Mouse (Mus musculus) layer of hippocampus, postnatal 25 days (tissue): ENCODE measurements around the gene Smg6. TPM values are rescaled to one million over a fixed set of nuclear protein-coding genes. Genes with fewer than 3 reads are reported as not detected.
A peak's percentile ranks its signal among the peaks of the same experiment; 100 is the strongest.

Experiments used
- DNase-seq, 2 experiments: peaks; one replicate each; pipeline ENCODE4 v3.0.0; 2022; ENCODE audit warnings: mixed read lengths in 2 of 2, low spot score in 1 of 2; ENCODE audit errors: extremely low spot score in 1 of 2
- total RNA-seq, 2 experiments: library from RNA; stranded (reverse); gene quantifications; 2 replicates each; pipeline ENCODE4 v1.2.3; 2021

Smg6 gene
- total RNA-seq, 2 experiments from 2014 or later = 27.9 to 31.2 TPM

DNA sequence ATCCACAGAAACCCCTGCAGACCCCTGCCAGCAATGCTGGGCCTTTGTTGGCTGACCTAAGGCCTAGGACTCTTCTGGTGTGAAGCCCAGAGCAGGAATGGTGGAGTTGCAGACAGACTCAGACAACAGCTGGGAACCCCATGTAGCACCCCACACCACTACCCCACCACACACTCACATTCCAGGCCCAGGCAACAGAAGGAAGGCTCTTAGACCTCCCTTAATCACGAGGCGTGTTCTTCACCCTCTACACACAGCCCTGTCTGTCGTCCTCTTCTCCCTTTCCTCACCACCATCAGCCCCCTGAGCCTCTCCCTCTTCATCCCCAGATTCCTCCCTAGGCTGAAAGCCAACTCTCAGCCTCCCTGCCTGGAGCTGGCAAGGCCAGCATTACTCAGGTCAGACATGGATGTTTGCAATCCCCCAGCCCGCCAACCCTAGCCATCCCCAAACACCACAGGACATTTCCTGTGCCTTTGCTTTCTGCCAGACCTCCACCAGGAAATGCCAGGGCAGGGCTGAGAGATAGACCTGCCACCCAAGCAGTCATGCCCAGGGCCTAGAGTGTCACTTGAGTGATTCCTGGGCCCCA, 235.9 kb downstream of the Smg6 start:
- DNase-seq = no peak

- DNase-seq = no peak
These were observed 237.0 kb downstream of the Smg6 start for GRCm38 (mm10) chr11:75162591-75163080.

GRCm38 (mm10) chr11:75163379-75163778, 237.8 kb downstream of the Smg6 start:
- no peak for DNase-seq

DNA sequence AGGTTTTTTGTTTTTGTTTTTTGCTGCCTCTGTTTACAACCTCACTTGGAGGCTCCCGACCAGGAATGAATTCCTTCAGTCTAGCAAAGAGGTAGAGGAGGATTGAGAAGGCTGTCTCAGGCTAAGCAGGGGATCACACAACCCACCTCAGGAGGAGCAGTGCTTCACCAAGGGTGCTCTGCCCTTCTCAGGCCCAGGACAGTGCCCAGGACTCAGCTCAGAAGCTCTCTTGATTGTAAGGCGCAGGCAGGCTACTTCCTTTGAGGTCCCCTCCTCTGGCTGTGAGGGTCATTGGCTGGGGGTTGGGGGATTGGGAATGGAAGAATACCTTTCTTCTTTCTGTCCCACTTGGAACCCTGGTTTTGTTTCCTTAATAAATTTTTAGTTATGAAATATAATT, 238.4 kb downstream of the Smg6 start:
- no peak for DNase-seq

- no peak for DNase-seq
These were observed 239.1 kb downstream of the Smg6 start for GRCm38 (mm10) chr11:75164750-75165149.

DNA sequence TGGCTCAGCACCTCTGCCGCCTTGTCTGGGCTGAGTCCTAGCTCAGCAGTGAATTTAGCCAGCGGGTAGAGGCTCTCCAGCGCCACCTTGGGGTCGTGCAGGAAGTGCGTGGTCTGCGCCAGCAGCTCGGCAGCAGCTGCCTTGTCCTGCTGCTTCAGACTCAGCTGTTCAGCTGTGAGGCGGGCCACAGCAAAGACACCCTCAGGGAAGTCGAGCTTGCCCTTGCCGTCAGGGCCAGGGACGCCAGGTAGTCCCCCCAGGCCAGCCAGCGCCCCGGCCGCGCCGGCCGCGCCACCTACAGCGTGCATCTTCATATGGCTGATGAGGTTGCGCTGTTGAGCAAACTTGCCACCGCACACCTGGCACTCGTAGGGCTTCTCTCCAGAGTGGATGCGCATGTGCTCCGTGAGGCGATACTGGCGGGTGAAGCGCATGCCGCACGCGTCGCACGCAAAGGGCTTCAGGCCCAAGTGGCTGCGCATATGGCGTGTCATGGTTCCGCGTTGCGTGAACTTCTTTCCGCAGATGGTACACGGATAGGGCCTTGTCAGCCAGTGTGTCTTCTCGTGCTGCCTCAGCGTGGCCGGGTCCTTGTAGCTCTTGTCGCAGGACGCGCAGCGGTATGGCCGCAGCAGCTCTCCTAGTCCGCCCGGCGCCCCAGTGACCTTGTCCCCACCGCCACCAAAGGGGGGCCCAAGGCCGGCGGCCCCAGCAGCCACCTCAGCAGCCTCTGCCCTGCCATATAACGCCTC, 240.0 kb downstream of the Smg6 start:
- DNase-seq = peak; percentile 79 to 87

GRCm38 (mm10) chr11:75166193-75166842, 240.7 kb downstream of the Smg6 start:
- no peak for DNase-seq

- no peak for DNase-seq
These were observed 241.4 kb downstream of the Smg6 start for GRCm38 (mm10) chr11:75166861-75167642.

DNA sequence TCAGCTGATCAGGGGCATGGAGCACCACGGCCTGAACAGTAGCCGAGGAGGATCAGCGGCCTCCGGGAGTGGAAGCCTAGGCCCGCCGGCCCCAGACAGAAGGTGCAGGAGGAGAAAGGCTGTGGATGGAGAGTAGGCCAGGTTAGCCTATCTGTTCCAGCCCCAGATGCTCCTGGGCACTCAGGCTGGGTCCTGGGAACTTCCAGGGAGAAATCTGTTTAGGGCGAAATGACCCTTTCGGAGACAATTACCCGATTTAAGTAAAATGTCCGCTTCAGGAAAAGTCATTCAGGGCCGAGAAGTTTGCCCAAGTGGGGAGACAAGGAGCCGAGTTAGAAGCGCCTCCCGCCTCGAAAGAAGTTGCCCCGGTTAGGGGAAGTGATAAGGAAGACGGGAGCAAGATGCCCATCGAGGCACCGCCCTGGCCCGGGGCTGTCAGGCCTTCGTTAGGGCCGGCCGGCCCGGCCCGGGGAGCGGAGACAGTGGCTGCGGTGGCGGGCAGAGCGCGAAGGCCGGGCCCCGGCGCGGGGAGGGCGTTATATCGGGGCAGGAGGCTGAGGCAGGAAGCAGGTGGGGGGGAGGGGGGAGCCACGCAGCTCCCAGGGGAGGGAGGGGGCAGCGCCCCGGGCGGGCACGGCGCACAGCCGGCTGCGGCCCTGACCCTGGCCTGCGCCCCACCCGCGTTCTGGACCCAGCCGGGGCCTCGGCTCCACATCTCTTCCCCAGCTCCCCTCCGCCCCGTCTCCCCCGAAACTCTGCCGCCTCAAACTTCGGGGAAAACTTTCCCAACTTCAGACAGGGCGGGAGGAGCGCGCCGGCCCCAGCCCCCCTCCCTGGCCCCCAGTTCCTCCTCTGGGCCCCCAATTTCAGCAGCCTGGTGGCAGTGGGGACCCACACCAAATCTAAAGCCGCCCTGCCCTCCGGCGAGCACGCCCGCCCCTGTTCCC, 242.3 kb downstream of the Smg6 start:
- DNase-seq = no peak

DNA sequence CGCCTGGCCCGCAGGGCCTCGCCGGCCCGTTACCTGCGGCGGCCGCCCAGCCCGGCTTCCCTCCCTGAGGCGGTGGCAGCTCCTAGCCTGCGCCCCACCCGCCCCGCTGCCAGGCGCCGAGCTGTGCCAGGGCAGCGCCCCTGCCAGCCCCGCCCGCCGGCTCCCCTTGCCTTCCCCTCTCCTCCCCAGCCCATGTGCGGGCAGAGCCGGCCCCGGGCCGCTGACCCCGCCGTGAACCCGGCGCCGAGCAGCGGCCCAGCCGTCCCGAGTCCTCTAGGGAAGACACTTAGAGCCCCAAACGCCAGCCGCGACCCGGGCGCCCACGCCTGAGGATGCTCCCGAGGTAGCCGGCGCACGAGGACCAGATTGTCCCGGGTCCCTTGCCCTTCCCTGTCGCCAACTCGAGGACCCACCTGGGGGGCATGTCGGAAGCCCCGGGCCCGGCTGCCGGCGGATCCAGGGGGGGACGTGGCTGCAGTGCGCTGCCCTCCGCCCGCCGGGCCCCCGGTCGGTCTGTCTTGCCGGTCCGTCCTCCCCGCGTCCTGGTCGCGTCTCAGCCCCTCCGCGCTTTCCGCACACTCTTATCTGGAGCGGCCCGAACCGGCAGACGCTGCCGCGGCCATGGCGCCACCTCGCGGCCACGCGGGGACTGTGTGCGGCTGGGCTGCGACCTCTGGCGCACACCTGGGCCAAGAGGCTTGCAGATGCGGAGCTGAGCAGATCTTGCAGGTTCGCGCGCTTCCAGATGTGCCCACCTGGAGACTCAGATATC, 243.2 kb downstream of the Smg6 start:
- DNase-seq = peak; percentile 76 to 80

DNA sequence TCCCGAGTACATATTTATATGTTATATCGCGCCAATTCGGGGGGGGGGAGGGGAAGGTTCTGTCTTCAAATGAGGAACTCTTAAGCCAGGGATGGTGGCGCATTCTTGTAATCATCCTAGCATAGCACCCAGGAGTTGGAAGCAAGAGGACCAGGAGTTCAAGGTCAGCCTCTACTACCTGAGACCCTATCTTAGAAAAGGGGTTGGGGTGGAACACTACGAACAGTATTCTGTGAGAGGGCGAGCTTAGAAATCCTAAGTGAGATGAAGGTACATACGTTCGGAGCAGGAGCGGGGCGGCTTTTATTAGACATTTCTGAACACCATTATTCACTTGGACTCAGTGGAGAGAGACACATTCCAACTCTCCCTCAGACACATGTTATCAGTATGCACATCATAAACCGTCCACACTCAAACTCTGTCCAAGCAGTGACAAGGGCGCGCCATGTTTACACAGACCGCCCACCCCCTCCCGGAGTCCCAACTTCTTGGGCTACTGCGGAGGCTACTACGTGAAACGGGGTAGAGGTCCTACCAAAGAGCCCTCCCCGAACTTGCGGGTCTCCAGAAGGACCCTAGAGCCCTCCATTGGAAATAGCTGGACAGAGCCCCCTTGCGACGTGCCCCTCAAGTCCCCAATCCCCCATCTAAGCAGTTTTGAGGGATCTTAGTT, 243.9 kb downstream of the Smg6 start, which contains the start of gene Hic1:
TSS of gene Hic1 (minus strand) at position 115 of the 676 bp plus-strand sequence.
- DNase-seq = no peak

DNA sequence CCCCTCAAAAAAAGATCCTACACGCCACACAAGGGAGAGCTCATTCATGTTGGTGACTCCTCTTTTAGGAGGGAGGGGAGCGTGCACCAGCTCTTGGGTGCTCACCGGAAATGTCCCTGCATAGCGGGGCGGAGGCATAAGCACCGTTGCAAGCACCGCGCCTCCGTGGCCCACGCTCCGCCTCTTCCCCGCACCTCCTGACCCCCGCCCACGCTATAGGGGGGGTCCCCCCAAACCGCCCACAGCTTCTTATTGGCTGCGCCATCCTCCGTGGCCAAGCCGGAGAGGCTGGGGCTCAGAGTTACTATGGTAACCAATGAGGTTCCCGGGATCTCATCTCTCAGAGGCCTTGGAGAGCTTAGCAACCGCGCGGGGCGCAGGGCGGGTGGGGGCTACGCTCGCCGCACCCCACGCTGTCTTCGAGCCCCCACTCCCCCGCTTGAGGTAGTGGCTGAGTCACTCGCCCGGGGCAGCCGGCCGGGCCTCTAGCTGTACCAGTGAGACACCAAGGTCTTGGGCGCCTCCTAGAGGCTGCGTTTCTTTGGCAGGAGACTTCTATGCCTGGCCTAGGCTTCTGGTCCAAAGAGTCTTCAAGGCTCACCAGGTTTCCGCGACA, 244.6 kb downstream of the Smg6 start:
- peak; percentile 92 to 94 for DNase-seq

GRCm38 (mm10) chr11:75171186-75171865, 245.7 kb downstream of the Smg6 start:
- no peak for DNase-seq

- no peak for DNase-seq
These were observed 246.8 kb downstream of the Smg6 start for GRCm38 (mm10) chr11:75172151-75173094.

- peak; percentile 93 to 96 for DNase-seq
These were observed 247.6 kb downstream of the Smg6 start for GRCm38 (mm10) chr11:75173095-75173798.

GRCm38 (mm10) chr11:75173799-75174165, 248.2 kb downstream of the Smg6 start:
- no peak for DNase-seq
